Mouse (Mus musculus) bone marrow, adult 2 months (tissue): ENCODE results near the gene Tsc1. TPM values are rescaled to one million over a fixed set of nuclear protein-coding genes. Genes with fewer than 3 reads are reported as not detected.

Source experiments
- H3K27ac ChIP-seq: fragments of 200-500 bp; 2 replicates; pipeline ENCODE4 v1.5.1; 2012; ENCODE audit warnings: low read depth, mild to moderate bottlenecking, control low read depth, inconsistent platforms, low read length; ENCODE audit not compliant: control insufficient read depth, poor library complexity, insufficient read depth
- H3K4me1 ChIP-seq: fragments of 200-500 bp; 2 replicates; pipeline ENCODE4 v1.6.1; 2011; ENCODE audit warnings: low read length; ENCODE audit not compliant: control insufficient read depth, insufficient read depth
- H3K4me3 ChIP-seq: fragments of 200-500 bp; replicated peaks from 2 replicates; pipeline ENCODE3; 2011; ENCODE audit warnings: mild to moderate bottlenecking, low read depth, low read length, control low read depth; ENCODE audit not compliant: control insufficient read depth
- CTCF ChIP-seq: fragments of 200-500 bp; IDR thresholded peaks from 2 replicates; pipeline ENCODE4 v1.5.1; 2011; ENCODE audit warnings: low read length, control low read depth; ENCODE audit not compliant: control insufficient read depth, insufficient read depth
- POLR2A ChIP-seq: fragments of 200-500 bp; IDR thresholded peaks from 2 replicates; pipeline ENCODE4 v1.6.1; 2011; ENCODE audit warnings: low read depth, mild to moderate bottlenecking, control low read depth, low read length, borderline replicate concordance; ENCODE audit not compliant: control insufficient read depth
- WGBS: fragments of 180-500 bp; shearing (Covaris S2); methylation state at CpG from one replicate; pipeline ENCODE4 v1.1.7; 2018; 5-methylcytosine and 5-hydroxymethylcytosine counted together
- polyA plus RNA-seq: library from polyadenylated mRNA; stranded (reverse); fragments of >200 nt; gene quantifications from 2 replicates; pipeline ENCODE4 v1.2.4, GENCODE M21; 2011; ENCODE audit warnings: low replicate concordance; ENCODE audit not compliant: missing spikeins, insufficient read depth, insufficient read length

Gene Tsc1
- polyA plus RNA-seq: 9.4 and 12.5 TPM in 2 replicates

DNA sequence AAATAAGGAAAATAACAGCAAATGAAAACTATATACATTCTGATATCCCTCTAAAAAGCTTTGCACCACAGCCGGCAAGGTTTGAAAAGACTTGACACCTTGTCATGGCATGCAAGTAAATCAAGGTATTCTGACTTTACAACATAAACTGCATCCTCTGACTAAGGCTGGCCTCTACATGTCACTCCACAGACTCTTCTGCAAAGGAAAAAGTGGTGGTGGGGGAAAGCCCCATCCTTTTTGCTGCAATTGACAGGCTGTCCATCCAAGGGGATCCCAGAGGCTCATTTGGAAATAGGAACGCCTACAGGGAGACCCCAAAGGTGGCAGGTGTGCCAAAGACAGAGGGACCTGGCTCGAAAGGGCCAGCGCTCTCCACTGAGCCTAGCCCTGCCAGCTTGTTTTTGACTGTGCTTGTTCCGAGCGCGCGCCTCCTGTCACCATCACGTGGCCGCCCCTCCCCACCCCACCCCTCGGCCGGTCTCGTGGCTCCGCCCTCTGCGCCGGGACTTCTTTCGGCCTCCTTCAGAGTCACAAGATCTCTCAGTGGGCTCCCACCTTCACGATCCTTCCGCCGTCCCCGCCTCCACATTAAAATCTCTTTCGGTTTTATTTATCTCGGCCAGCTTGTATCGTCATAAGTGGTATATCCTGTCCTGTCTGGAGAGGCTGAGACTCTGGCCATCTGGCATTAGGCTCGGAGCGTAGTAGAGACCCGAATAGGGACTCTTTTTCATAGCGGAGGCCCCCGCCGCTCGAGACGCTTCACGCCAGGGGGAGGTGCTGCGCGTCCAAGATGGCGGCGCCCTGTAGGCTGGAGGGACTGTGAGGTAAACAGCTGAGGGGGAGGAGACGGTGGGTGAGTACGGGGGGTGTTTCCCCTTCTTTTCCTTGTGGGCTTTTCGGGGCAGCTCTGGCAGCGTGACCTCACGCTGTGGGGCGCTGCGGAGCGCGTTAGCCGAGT is at the start of gene Tsc1:
Gene Tsc1, plus strand, starts transcription at position 768 of the 964 bp plus-strand sequence.
- Histone ChIP-seq H3K4me3 (peak within 1 kb of the TSS; percentile 88), H3K4me1 (peaks cover 2% of the 10 kb centered on the region; the same call in 1 of the 2 replicates), H3K27ac (peak within 1 kb of the TSS; percentile 82)
- TF ChIP-seq POLR2A (peak; percentile 85), CTCF (no peak)
- WGBS: 2% methylated on average over 47 of the region's 47 CpGs

DNA sequence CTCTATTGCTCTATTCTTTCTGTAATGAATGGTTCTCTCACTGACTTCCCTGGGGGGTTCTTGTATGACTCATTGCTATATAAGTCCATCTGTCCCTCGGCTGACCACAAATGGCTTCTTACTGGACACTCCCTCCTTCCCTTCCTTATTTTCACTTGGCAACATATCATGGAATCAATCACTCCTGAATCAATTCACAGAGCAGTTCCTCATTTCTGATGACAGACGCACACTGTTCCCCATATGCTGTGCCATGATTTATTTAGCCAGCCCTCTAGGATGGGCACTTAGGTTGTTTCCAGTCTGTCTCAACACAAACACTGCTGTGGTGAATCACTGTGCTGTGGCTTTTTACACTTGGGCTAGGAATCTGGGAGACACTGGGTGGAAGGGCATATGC is 49.5 kb upstream of the Tsc1 start:
- H3K4me3 ChIP-seq: no peak overlapping the region
- 10% methylated on average over 2 of the region's 2 CpGs for WGBS
- no peak overlapping the region for H3K27ac ChIP-seq
- no peak for TF ChIP-seq CTCF
- no peaks in the 10 kb centered on the region for H3K4me1 ChIP-seq

DNA sequence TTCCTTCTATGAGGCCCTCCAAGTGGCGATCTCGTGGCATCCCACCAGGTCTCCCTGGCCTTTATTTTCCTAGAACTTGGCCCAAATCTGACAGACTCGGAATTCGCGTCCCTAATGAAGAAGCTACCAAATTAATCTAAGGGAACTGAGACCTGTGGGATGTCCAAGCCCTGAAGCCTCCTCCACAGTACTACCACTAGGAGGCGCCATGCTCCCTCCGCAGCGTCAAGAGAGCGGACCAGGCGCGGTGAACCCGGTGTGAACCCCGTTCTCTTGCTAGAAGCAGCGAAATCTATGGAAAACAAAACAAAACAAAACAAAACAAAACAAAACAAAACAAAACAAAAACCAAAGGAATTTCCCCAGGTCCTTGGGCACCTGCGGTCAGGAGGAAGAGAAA is 48.2 kb upstream of the Tsc1 start:
- no peak overlapping the region for H3K27ac ChIP-seq
- TF ChIP-seq POLR2A (no peak), CTCF (peak; percentile 98)
- no peak overlapping the region for H3K4me3 ChIP-seq
- 5% methylated on average over 15 of the region's 15 CpGs for WGBS
- H3K4me1 ChIP-seq: peaks cover 3% of the 10 kb centered on the region

DNA sequence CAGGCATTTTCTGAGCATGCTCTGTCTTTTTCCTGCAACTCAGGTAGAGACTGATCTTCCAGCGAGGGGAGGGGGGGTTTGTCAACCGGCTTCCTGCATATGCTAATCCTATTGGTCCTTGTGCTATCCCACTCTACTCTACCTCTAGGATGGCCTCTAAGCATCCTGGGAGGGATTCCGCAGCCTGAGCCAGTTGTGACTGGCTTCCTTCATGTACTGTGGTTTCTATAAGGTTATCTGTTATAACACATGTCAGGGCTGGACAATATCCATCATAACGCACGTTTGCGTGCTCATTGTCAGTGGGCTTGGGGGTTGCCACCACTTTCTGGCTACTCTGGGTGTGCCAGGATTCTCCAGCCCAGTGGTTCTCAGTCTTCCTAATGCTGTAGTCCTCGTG is 45.0 kb upstream of the Tsc1 start:
- no peak for TF ChIP-seq CTCF
- no peak for TF ChIP-seq POLR2A
- peaks cover 12% of the 10 kb centered on the region for H3K4me1 ChIP-seq
- WGBS: 45% methylated on average over 7 of the region's 7 CpGs
- H3K27ac ChIP-seq: peak overlapping the region; percentile 30; the same call in 1 of the 2 replicates
- H3K4me3 ChIP-seq: no peak overlapping the region

DNA sequence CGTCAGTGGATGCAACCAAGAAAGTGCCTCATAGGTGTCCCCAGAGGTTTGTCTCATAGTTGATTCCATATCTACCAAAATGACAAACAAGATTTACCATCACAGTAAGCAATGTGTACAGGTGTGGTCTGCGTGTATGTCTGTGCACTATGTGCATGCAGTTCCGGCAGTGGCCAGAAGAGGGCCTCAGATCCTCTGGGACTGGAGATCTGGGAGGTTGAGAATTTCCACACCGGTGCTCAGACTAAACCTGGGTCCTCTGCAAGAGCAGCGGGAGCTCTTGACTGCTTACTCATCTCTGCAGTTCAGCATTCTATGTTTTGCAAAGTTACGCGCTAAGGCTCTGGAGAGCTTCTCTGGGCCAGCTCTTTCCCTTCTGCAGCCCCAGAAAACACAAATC is 44.0 kb upstream of the Tsc1 start:
- H3K4me3 ChIP-seq: no peak overlapping the region
- WGBS: 76% methylated on average over 7 of the region's 7 CpGs
- TF ChIP-seq POLR2A: no peak
- TF ChIP-seq CTCF: peak; percentile 60
- peaks cover 12% of the 10 kb centered on the region for H3K4me1 ChIP-seq
- peak overlapping the region; percentile 83; the same call in 1 of the 2 replicates for H3K27ac ChIP-seq

DNA sequence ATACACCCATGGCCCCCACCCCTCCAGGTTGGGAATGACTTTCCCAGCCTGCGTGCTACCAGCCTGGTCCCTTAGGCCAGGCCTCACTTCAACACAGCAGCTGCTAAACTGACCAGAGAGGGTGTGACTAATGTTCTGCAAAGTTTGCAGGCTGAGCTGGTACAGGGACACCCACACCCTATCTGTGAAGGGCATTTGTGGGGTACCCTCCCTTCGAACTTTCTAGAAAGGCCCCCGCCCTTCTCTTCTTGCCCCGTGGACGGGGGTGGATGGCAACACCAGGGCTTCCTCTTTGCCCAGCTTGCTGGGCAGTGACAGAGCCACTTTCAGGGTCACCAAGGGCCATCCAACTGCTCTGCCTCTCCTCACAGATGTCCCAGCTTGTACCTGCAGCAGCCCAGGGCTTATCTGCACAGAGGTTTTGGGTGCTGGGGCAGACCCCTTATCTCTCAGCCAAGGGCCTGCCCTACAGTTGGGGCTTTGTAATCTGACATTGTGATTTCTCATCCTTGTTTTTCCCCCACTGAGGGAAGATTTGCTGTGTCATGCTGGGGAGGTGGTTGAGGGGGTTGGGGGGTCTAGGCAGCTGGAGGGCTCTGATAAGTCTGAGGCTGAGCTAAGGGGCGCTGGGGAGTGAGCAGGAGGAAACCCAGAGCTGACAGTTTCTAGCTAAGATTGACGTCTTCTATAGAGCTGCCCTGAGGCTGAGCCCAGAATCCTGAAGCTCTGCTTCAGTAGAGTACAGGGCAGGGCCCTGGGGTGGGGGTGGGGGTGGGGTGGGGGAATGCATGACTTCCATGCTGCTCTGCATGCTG is 43.1 kb upstream of the Tsc1 start:
- H3K4me1 ChIP-seq: peaks cover 12% of the 10 kb centered on the region
- 19% methylated on average over 7 of the region's 7 CpGs for WGBS
- TF ChIP-seq CTCF (no peak), POLR2A (no peak)
- H3K4me3 ChIP-seq: no peak overlapping the region
- H3K27ac ChIP-seq: peak overlapping the region; percentile 83

DNA sequence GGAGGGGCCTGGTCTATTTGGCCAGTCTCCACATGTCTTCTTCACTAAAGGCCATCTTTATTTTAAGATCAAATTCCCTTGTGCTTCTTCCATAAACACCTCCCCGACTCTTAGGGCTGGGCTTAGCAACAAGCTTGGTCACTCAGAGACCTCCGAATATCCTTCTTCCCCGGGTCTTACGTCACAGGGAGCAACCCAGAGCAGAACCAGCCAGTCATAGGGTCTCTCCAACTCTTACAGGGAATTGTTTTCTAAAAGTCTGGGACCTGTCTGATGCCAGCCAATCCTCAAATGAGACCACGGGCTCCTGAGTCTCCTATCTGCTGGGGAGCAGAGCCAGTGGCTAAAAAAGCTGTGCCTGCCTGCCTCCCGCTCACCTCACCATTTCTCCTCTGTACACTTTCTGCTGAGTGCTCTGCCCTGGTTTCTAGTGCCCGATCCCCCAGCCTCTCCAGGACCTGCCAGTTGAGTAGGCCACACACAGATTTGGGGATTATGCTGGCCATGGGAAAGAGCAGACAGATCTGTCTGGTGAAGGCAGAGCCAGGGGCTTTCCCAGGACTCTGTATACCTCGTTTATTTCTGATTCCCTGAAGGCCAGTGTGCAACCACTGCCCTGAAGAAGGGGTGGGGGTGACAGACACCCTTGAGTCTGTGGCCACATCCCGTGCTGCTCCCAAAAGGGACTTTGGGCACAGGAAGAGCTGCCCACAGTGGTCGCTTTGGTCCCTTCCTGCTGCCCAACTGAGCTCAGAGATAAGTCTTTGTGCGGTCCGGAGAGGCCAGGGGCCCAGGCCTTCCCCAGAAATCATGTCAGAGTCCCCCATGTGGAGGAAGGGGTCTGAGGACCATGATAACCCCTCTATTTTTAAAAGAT is 42.1 kb upstream of the Tsc1 start:
- TF ChIP-seq CTCF: no peak
- no peak for TF ChIP-seq POLR2A
- H3K4me3 ChIP-seq: no peak overlapping the region
- peaks cover 12% of the 10 kb centered on the region for H3K4me1 ChIP-seq
- WGBS: 11% methylated on average over 12 of the region's 12 CpGs
- peak overlapping the region; percentile 55 for H3K27ac ChIP-seq

DNA sequence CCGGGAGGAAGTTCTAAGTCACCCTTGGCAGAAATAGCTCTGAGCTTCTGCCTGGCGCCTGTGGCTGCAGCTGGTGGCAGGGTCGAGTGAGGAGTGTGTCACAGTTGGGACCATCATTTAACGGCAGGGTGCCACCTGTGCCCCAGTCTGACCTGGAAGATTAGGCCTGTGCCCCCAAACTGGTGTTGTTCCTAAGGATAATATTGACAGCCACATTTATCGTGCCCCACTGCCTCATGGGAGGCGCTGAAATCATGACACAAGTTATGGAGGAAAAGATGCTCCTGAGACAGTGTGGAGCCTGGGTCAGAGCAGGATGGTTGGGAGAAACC is 41.5 kb upstream of the Tsc1 start:
- H3K27ac ChIP-seq: peak overlapping the region; percentile 55
- no peak overlapping the region for H3K4me3 ChIP-seq
- peaks cover 12% of the 10 kb centered on the region for H3K4me1 ChIP-seq
- TF ChIP-seq CTCF: no peak
- no peak for TF ChIP-seq POLR2A
- WGBS: 12% methylated on average over 6 of the region's 6 CpGs
